Mouse (Mus musculus): ENCODE data around the gene Orai3.
A peak's percentile ranks its signal among the peaks of the same experiment; 100 is the strongest.

The Orai3 gene

GRCm38 (mm10) chr7:127799738-127800137, 30.1 kb downstream of the Orai3 start:
- no peak for DNase-seq (ENCODE audit: low read depth)

GRCm38 (mm10) chr7:127800435-127801009, 30.9 kb downstream of the Orai3 start, which contains the start of gene Hsd3b7:
Hsd3b7 (plus strand) TSS chr7:127800604.
- DNase-seq (ENCODE audit: low read depth), result peak; percentile 68

- DNase-seq (ENCODE audit: low read depth), result no peak
These were observed 31.5 kb downstream of the Orai3 start for GRCm38 (mm10) chr7:127801010-127801621.

- no peak for DNase-seq (ENCODE audit: low read depth)
These were observed 32.7 kb downstream of the Orai3 start for GRCm38 (mm10) chr7:127802313-127802712.

- no peak for DNase-seq (ENCODE audit: low read depth)
These were observed 39.2 kb downstream of the Orai3 start for GRCm38 (mm10) chr7:127808821-127809220.

GRCm38 (mm10) chr7:127809846-127810245, 40.2 kb downstream of the Orai3 start:
- no peak for DNase-seq (ENCODE audit: low read depth)

GRCm38 (mm10) chr7:127810650-127811049, 41.0 kb downstream of the Orai3 start:
- no peak for DNase-seq (ENCODE audit: low read depth)

GRCm38 (mm10) chr7:127811240-127811639, 41.6 kb downstream of the Orai3 start:
- DNase-seq (ENCODE audit: low read depth), result no peak

GRCm38 (mm10) chr7:127812292-127812691, 42.7 kb downstream of the Orai3 start:
- DNase-seq (ENCODE audit: low read depth), result no peak

- no peak for DNase-seq (ENCODE audit: low read depth)
These were observed 44.2 kb downstream of the Orai3 start for GRCm38 (mm10) chr7:127813821-127814220.

GRCm38 (mm10) chr7:127814241-127814921, 44.8 kb downstream of the Orai3 start:
- no peak for DNase-seq (ENCODE audit: low read depth)

GRCm38 (mm10) chr7:127815116-127815665, 45.6 kb downstream of the Orai3 start:
- no peak for DNase-seq (ENCODE audit: low read depth)

- DNase-seq (ENCODE audit: low read depth), result no peak
These were observed 46.6 kb downstream of the Orai3 start for GRCm38 (mm10) chr7:127815954-127816821.

GRCm38 (mm10) chr7:127817053-127817452, 47.4 kb downstream of the Orai3 start:
- no peak for DNase-seq (ENCODE audit: low read depth)

GRCm38 (mm10) chr7:127817776-127818175, 48.2 kb downstream of the Orai3 start:
- DNase-seq (ENCODE audit: low read depth), result no peak

GRCm38 (mm10) chr7:127820836-127821509, 51.4 kb downstream of the Orai3 start:
- no peak for DNase-seq (ENCODE audit: low read depth)

GRCm38 (mm10) chr7:127822494-127822893, 52.9 kb downstream of the Orai3 start:
- no peak for DNase-seq (ENCODE audit: low read depth)

- DNase-seq (ENCODE audit: low read depth), result no peak
These were observed 53.9 kb downstream of the Orai3 start for GRCm38 (mm10) chr7:127823236-127824171.

- DNase-seq (ENCODE audit: low read depth), result no peak
These were observed 54.7 kb downstream of the Orai3 start, which contains the start of the genes Stx4a and Stx1b for GRCm38 (mm10) chr7:127824176-127824871. Stx4a (plus strand) TSS chr7:127824294. Stx1b (minus strand) TSS chr7:127824549.

Measured in c-Kit-positive CD71-positive TER-119-negative erythroid progenitor cells, embryonic 14.5 days (primary cell).